In genomic region chr10:20313447-20313846, GRCm38 (mm10) we compare ENCODE assay signal across 8 mouse cellular contexts. TPM values are rescaled to one million over a fixed set of nuclear protein-coding genes. Genes with fewer than 3 reads are reported as not detected.
DNase-seq lines count a peak whose midpoint lies in the region; ATAC-seq and TF ChIP-seq lines count a peak whose summit lies in the region.

No protein-coding gene starts in this region.

- peak overlapping the region; percentile 70 for H3K4me2 ChIP-seq in heart, embryonic 14.5 days (ENCODE audit: low read length)
- peak overlapping the region; percentile 52 for H3K4me2 ChIP-seq in hindbrain, embryonic 11.5 days (replicated peaks; ENCODE audit: low read depth, low read length)
- H3K4me2 ChIP-seq in midbrain, embryonic 12.5 days (replicated peaks), result peak overlapping the region; percentile 62

- TF ChIP-seq CTCF in MEL (IDR thresholded peaks at IDR 0.05 in 2 of 3, conservative IDR thresholded peaks at IDR 0.05 in 1 of 3; ENCODE audit: control insufficient read depth in 1 of 3, insufficient read depth in 1 of 3, low read depth in 2 of 3, low read length in 3 of 3, poor library complexity in 1 of 3, severe bottlenecking in 1 of 3), result no peak

- TF ChIP-seq POLR2A in MEL (IDR thresholded peaks at IDR 0.05; ENCODE audit: control insufficient read depth in 1 of 2, insufficient read depth in 1 of 2, low read depth in 1 of 2, low read length in 2 of 2, poor library complexity in 1 of 2), result no peak

- peaks cover 2 to 30% of the 10 kb centered on the region in 2 experiments for H3K4me1 ChIP-seq in heart, embryonic 14.5 days (ENCODE audit: control insufficient read depth in 2 of 2, insufficient read depth in 2 of 2, low read length in 2 of 2)
- peaks cover 7 to 13% of the 10 kb centered on the region in 2 experiments; a peak in 3 of 4 replicates for H3K4me1 ChIP-seq in MEL (ENCODE audit: control insufficient read depth in 1 of 2, insufficient read depth in 2 of 2, low read length in 2 of 2)
- no peaks in the 10 kb centered on the region; the same call in 1 of the 2 replicates for H3K4me1 ChIP-seq in hindbrain, embryonic 11.5 days (replicated peaks; ENCODE audit: control insufficient read depth, insufficient read depth, low read length)
- H3K4me1 ChIP-seq in midbrain, embryonic 12.5 days, result peaks cover 17% of the 10 kb centered on the region

- H3K9ac ChIP-seq in heart, embryonic 14.5 days (ENCODE audit: low read length), result peak overlapping the region; percentile 97
- H3K9ac ChIP-seq in MEL (ENCODE audit: control insufficient read depth, low read depth, low read length, poor library complexity, severe bottlenecking), result peak overlapping the region; percentile 92
- peak overlapping the region; percentile 95 for H3K9ac ChIP-seq in hindbrain, embryonic 11.5 days (ENCODE audit: low read depth, low read length)
- H3K9ac ChIP-seq in midbrain, embryonic 12.5 days (replicated peaks), result peak overlapping the region; percentile 86

- 41% methylated on average over 13 of the region's 13 CpGs for WGBS in heart, embryonic 14.5 days
- 50% methylated on average over 13 of the region's 13 CpGs for WGBS in hindbrain, embryonic 11.5 days
- WGBS in midbrain, embryonic 12.5 days, result 47% methylated on average over 13 of the region's 13 CpGs

- H3K9me3 ChIP-seq in heart, embryonic 14.5 days (ENCODE audit: control insufficient read depth, low read length), result no peaks in the 10 kb centered on the region
- no peaks in the 10 kb centered on the region for H3K9me3 ChIP-seq in MEL (replicated peaks; ENCODE audit: insufficient read depth, low read length)
- no peaks in the 10 kb centered on the region for H3K9me3 ChIP-seq in hindbrain, embryonic 11.5 days (ENCODE audit: control insufficient read depth, low read length)
- no peaks in the 10 kb centered on the region for H3K9me3 ChIP-seq in midbrain, embryonic 12.5 days

- H3K36me3 ChIP-seq in heart, embryonic 14.5 days (ENCODE audit: control insufficient read depth, insufficient read depth, low read length), result peaks cover 23% of the 10 kb centered on the region
- peaks cover 25 to 40% of the 10 kb centered on the region in 2 experiments for H3K36me3 ChIP-seq in MEL (ENCODE audit: control insufficient read depth in 1 of 2, insufficient read depth in 2 of 2, low read length in 2 of 2)
- H3K36me3 ChIP-seq in hindbrain, embryonic 11.5 days (ENCODE audit: control insufficient read depth, insufficient read depth, low read length), result no peaks in the 10 kb centered on the region
- 0 out of 2 replicates have a peak, but pooled peaks cover 3% of the 10 kb centered on the region for H3K36me3 ChIP-seq in midbrain, embryonic 12.5 days

- no peaks in the 10 kb centered on the region for H3K27me3 ChIP-seq in heart, embryonic 14.5 days (ENCODE audit: control insufficient read depth, insufficient read depth, low read length)
- H3K27me3 ChIP-seq in MEL (ENCODE audit: control insufficient read depth in 1 of 2, insufficient read depth in 2 of 2, low read length in 2 of 2), result no peaks in the 10 kb centered on the region
- no peaks in the 10 kb centered on the region for H3K27me3 ChIP-seq in hindbrain, embryonic 11.5 days (ENCODE audit: control insufficient read depth, insufficient read depth, low read length)
- no peaks in the 10 kb centered on the region for H3K27me3 ChIP-seq in midbrain, embryonic 12.5 days

- no peak for ATAC-seq in heart, embryonic 14.5 days (ENCODE audit: insufficient number of reproducible peaks, insufficient read depth, low FRiP score, low read depth)
- ATAC-seq in hindbrain, embryonic 11.5 days (ENCODE audit: low FRiP score), result no peak
- no peak for ATAC-seq in midbrain, embryonic 12.5 days (ENCODE audit: low FRiP score, low read depth)

- no peak for DNase-seq in heart, adult 11 months
- DNase-seq in MEL (ENCODE audit: low read depth, low spot score), result no peak
- DNase-seq in hindbrain, embryonic 11.5 days (ENCODE audit: low spot score), result no peak
- DNase-seq in frontal cortex, postnatal 36 days (ENCODE audit: low spot score in 2 of 2), result no peak
- no peak for DNase-seq in left cerebral cortex, adult 9 months (ENCODE audit: low spot score in 2 of 2)
- no peak for DNase-seq in urinary bladder, adult 2 months (ENCODE audit: low spot score)

- peak overlapping the region in 1 of 2 experiments; percentile 100; a peak in 1 of 4 replicates for H3K27ac ChIP-seq in heart, embryonic 14.5 days (replicated peaks in 1 of 2; ENCODE audit: control insufficient read depth in 1 of 2, insufficient read depth in 1 of 2, low read depth in 2 of 2, low read length in 2 of 2)
- H3K27ac ChIP-seq in MEL (ENCODE audit: control insufficient read depth, low read depth, low read length), result peak overlapping the region; percentile 94
- no peak overlapping the region; the same call in 1 of the 2 replicates for H3K27ac ChIP-seq in hindbrain, embryonic 11.5 days (ENCODE audit: low read depth, low read length)
- peak overlapping the region; percentile 99; the same call in 1 of the 2 replicates for H3K27ac ChIP-seq in midbrain, embryonic 12.5 days (replicated peaks)

- H3K4me3 ChIP-seq in heart, embryonic 14.5 days (ENCODE audit: control insufficient read depth in 1 of 2, insufficient read depth in 1 of 2, low read depth in 1 of 2, low read length in 2 of 2), result peak overlapping the region; percentile 88 to 93
- H3K4me3 ChIP-seq in MEL (ENCODE audit: control insufficient read depth in 1 of 2, insufficient read depth in 1 of 2, low read depth in 2 of 2, low read length in 2 of 2), result peak overlapping the region; percentile 64 to 81
- H3K4me3 ChIP-seq in hindbrain, embryonic 11.5 days (ENCODE audit: low read depth, low read length), result peak overlapping the region; percentile 83
- H3K4me3 ChIP-seq in midbrain, embryonic 12.5 days, result peak overlapping the region; percentile 82

- H3K79me2 ChIP-seq in MEL (ENCODE audit: control insufficient read depth, insufficient read depth, low read length, poor library complexity), result peaks cover 53% of the 10 kb centered on the region

- no peak for TF ChIP-seq EP300 in MEL (IDR thresholded peaks at IDR 0.05; ENCODE audit: low read depth in 1 of 2, low read length in 2 of 2)

- no peak for TF ChIP-seq RAD21 in MEL (IDR thresholded peaks at IDR 0.05; ENCODE audit: low read depth, low read length)

TF ChIP-seq in MEL, 35 proteins besides CTCF, POLR2A, EP300 and RAD21:
- TF ChIP-seq MEF2A (IDR thresholded peaks at IDR 0.05; ENCODE audit: extremely low read depth, insufficient replicate concordance, low read depth, low read length, poor library complexity, severe bottlenecking) (no peak), SIN3A (IDR thresholded peaks at IDR 0.05; ENCODE audit: low read length) (no peak), POLR2AphosphoS5 (IDR thresholded peaks at IDR 0.05; ENCODE audit: borderline replicate concordance, low read depth, low read length) (no peak)

RNA-seq across cellular contexts. Expression of gene Bclaf1, which starts 1.2 kb away (rescaled TPM):
- polyA plus RNA-seq in heart, embryonic 14.5 days (2014; fragmentation: Nextera tagmentation; extraction: Ambion mirVana), result 86.5 and 89.4 TPM in 2 replicates
- total RNA-seq in MEL (2012; rRNA removed), result 94.0 and 114 TPM in 2 replicates
- 100 to 1,000 TPM; 171 to 412 TPM for polyA plus RNA-seq in MEL (2012; ENCODE audit: insufficient read depth in 1 of 2, insufficient read length in 2 of 2, low read depth in 1 of 2, low replicate concordance in 2 of 2, missing spikeins in 1 of 2)
- 177 and 181 TPM in 2 replicates for polyA plus RNA-seq in hindbrain, embryonic 11.5 days (2014; fragmentation: Nextera tagmentation; extraction: Ambion mirVana)
- polyA plus RNA-seq in midbrain, embryonic 12.5 days (2016; fragmentation: Nextera tagmentation; extraction: Ambion mirVana), result 170 and 173 TPM in 2 replicates
- 60.3 and 62.7 TPM in 2 replicates for polyA plus RNA-seq in urinary bladder, adult 2 months (2012; rRNA removed)

RNA-seq across cellular contexts. Expression of gene Mtfr2, which starts 34.1 kb away (rescaled TPM):
- polyA plus RNA-seq in heart, embryonic 14.5 days (2014; fragmentation: Nextera tagmentation; extraction: Ambion mirVana), result 1.5 and 1.7 TPM in 2 replicates
- 10.3 and 10.8 TPM in 2 replicates for total RNA-seq in MEL (2012; rRNA removed)
- 10 to 100 TPM in 1 of 2 experiments, not detected in 1; 17.1 TPM for polyA plus RNA-seq in MEL (2012; ENCODE audit: insufficient read depth in 1 of 2, insufficient read length in 2 of 2, low read depth in 1 of 2, low replicate concordance in 2 of 2, missing spikeins in 1 of 2)
- 2.3 and 3.7 TPM in 2 replicates for polyA plus RNA-seq in hindbrain, embryonic 11.5 days (2014; fragmentation: Nextera tagmentation; extraction: Ambion mirVana)
- polyA plus RNA-seq in midbrain, embryonic 12.5 days (2016; fragmentation: Nextera tagmentation; extraction: Ambion mirVana), result 1.7 TPM in 2 replicates
- 0.78 and 0.91 TPM in 2 replicates for polyA plus RNA-seq in urinary bladder, adult 2 months (2012; rRNA removed)
